In the genomic region with DNA sequence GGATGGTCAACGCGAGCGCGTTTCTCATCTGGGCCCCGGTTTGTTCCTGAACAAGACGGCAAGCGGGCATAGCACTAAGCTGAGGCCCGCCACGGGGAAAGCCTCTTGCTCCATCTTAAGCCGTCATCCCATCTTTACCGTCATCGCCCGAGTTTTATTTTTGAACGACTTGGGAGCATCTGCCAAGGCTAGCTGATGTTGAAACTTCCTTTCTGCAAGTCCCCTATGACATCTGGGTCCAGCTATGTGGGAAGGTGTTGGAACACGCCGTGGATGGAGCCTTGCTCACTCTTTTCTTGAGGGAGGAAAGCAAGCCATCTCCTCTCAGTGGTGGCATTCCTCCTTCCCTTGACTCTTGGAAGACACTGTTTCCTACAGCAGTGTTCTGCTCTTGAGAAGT, we compare ENCODE assay signal across 15 mouse cellular contexts.
DNase-seq lines count a peak whose midpoint lies in the region; ATAC-seq and TF ChIP-seq lines count a peak whose summit lies in the region.
"Had no signal": no experiment of that assay in that cellular context is flagged by ENCODE, and none has a peak within 500 bp of the region (broad histone marks: within the 10 kb centered on the region; RNA-seq: fewer than 3 reads in every experiment).

No protein-coding gene starts in this region.

- no peak overlapping the region for H3K4me2 ChIP-seq in heart, embryonic 12.5 days
- H3K4me2 ChIP-seq: embryonic facial prominence, embryonic 13.5 days; limb, embryonic 13.5 days had no signal

- intact Hi-C loops in heart, postnatal 25 days (cut with DNase I) = loop anchor here (5.0 kb wide), 1 partner anchor 167 kb away; no protein-coding TSS in a partner anchor

- 80% methylated on average over 16 of the region's 16 CpGs for WGBS in heart, embryonic 12.5 days

- H3K9me3 ChIP-seq in heart, embryonic 12.5 days (replicated peaks) = no peaks in the 10 kb centered on the region
- H3K9me3 ChIP-seq: embryonic facial prominence, embryonic 13.5 days; limb, embryonic 13.5 days had no signal

- TF ChIP-seq CTCF in embryonic fibroblast, embryonic 13.5 days (IDR thresholded peaks at IDR 0.05; ENCODE audit: borderline replicate concordance, insufficient read depth, low read length) = no peak

- peaks cover 67% of the 10 kb centered on the region for H3K4me1 ChIP-seq in heart, embryonic 12.5 days (replicated peaks)
- peaks cover 14% of the 10 kb centered on the region for H3K4me1 ChIP-seq in embryonic fibroblast, embryonic 13.5 days (ENCODE audit: control insufficient read depth, insufficient read depth, low read length)

- H3K27me3 ChIP-seq in heart, embryonic 12.5 days (replicated peaks) = no peaks in the 10 kb centered on the region
- H3K27me3 ChIP-seq: embryonic facial prominence, embryonic 13.5 days; limb, embryonic 13.5 days had no signal

- no peak overlapping the region for H3K9ac ChIP-seq in heart, embryonic 12.5 days
- H3K9ac ChIP-seq: embryonic facial prominence, embryonic 13.5 days; limb, embryonic 13.5 days had no signal

- no peak overlapping the region for H3K4me3 ChIP-seq in heart, embryonic 12.5 days
- H3K4me3 ChIP-seq in embryonic fibroblast, embryonic 13.5 days (ENCODE audit: insufficient read depth, low read length) = no peak overlapping the region
- H3K4me3 ChIP-seq: embryonic facial prominence, embryonic 13.5 days; limb, embryonic 13.5 days had no signal

- no peak overlapping the region for H3K27ac ChIP-seq in heart, embryonic 12.5 days (ENCODE audit: poor library complexity, severe bottlenecking)
- 0 out of 2 replicates have a peak overlapping the region, but pooled peaks have one; percentile 21 for H3K27ac ChIP-seq in embryonic fibroblast, embryonic 13.5 days (ENCODE audit: insufficient read depth, low read length)
- H3K27ac ChIP-seq: embryonic facial prominence, embryonic 13.5 days; limb, embryonic 13.5 days had no signal

- H3K36me3 ChIP-seq in heart, embryonic 12.5 days = no peaks in the 10 kb centered on the region

- no peak for ATAC-seq in heart, embryonic 12.5 days (ENCODE audit: insufficient number of reproducible peaks, low FRiP score)
- peak; percentile 40 for ATAC-seq in megakaryocyte progenitor cell, adult 5-6 weeks (replicated peaks; ENCODE audit: poor library complexity)
- ATAC-seq: forebrain, embryonic 14.5 days had no signal

- peak; percentile 38 for DNase-seq in heart, adult 8-10 months (ENCODE audit: low spot score)
- DNase-seq in heart, postnatal 25 days (ENCODE audit: low spot score) = peak; percentile 52
- no peak for DNase-seq in retina, embryonic 14.5 days (ENCODE audit: low spot score)
- DNase-seq in ovary, postnatal 36 days (ENCODE audit: low spot score) = no peak
- DNase-seq: adrenal gland, adult 2 months; cerebellum, postnatal 36 days; kidney, postnatal 10 days; right cerebral cortex, postnatal 25 days; thymus, postnatal 25 days had no signal

- no peak for TF ChIP-seq POLR2A in embryonic fibroblast, embryonic 13.5 days (IDR thresholded peaks at IDR 0.05; ENCODE audit: low read depth, low read length)

Comparison
In these comparisons a context has a peak if more than half of its experiments do, and no peak if none do; other contexts are left out.
1. DNase-seq: peak in heart, adult 8-10 months (single experiment) and heart, postnatal 25 days (single experiment); none in retina, embryonic 14.5 days (single experiment) and ovary, postnatal 36 days (single experiment).